In the genomic region with DNA sequence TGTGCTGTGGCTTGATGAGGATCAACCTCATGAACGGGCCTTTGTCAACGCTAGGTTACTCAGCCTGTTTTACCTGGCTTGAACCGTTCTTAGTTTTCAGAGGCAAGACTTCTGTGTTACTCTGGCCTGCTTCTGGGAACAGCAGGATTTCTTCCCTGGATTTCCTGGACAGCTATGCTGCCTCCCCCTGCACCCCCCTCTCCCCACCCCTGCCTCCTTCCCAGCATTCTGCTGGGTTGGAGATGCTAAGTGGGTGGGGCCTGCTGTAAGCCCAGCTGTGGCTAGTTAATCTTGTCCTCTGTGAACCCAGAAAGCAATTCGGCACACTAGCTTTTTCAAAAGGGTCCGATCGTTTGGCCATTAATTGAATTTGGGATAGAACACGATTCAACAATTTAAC, we compare ENCODE assay signal across 13 mouse cellular contexts. TPM values are rescaled to one million over a fixed set of nuclear protein-coding genes. Genes with fewer than 3 reads are reported as not detected.
DNase-seq lines count a peak whose midpoint lies in the region.
"Had no signal": no experiment of that assay in that cellular context is flagged by ENCODE, and none has a peak within 500 bp of the region (broad histone marks: within the 10 kb centered on the region; RNA-seq: fewer than 3 reads in every experiment).

No protein-coding gene starts in this region.

- H3K27me3 ChIP-seq in hindbrain, embryonic 10.5 days (ENCODE audit: insufficient read depth, poor library complexity, severe bottlenecking): peaks cover 6% of the 10 kb centered on the region; the same call in 1 of the 2 replicates
- H3K27me3 ChIP-seq: embryonic facial prominence, embryonic 13.5 days had no signal

- H3K9me3 ChIP-seq in hindbrain, embryonic 10.5 days: no peaks in the 10 kb centered on the region
- H3K9me3 ChIP-seq: embryonic facial prominence, embryonic 13.5 days; liver, embryonic 12.5 days; midbrain, embryonic 10.5 days had no signal

- peak; percentile 39 for DNase-seq in gastrocnemius, adult 18-20 months (ENCODE audit: low spot score)
- no peak for DNase-seq in gastrocnemius, postnatal 10 days
- peak; percentile 51 for DNase-seq in urinary bladder, postnatal 14 days (ENCODE audit: low spot score)
- DNase-seq in urinary bladder, postnatal 36 days (ENCODE audit: low spot score in 2 of 2): no peak
- DNase-seq in kidney, postnatal 25 days: peak; percentile 66 to 87
- DNase-seq in hindbrain, embryonic 10.5 days (ENCODE audit: low spot score): no peak
- DNase-seq in adrenal gland, postnatal 14 days: no peak
- DNase-seq in cerebellum, postnatal 14 days: no peak
- DNase-seq: layer of hippocampus, adult 9-11 months; right cerebral cortex, postnatal 14 days had no signal

- 84% methylated on average over 7 of the region's 7 CpGs for WGBS in hindbrain, embryonic 10.5 days

- peaks cover 27% of the 10 kb centered on the region for H3K4me1 ChIP-seq in hindbrain, embryonic 10.5 days (replicated peaks)
- H3K4me1 ChIP-seq: liver, embryonic 12.5 days had no signal

- H3K27ac ChIP-seq in hindbrain, embryonic 10.5 days: no peak overlapping the region
- H3K27ac ChIP-seq: embryonic facial prominence, embryonic 13.5 days; liver, embryonic 12.5 days; midbrain, embryonic 10.5 days had no signal

- H3K36me3 ChIP-seq in hindbrain, embryonic 10.5 days: no peaks in the 10 kb centered on the region
- H3K36me3 ChIP-seq: embryonic facial prominence, embryonic 13.5 days; liver, embryonic 12.5 days; midbrain, embryonic 10.5 days had no signal

- H3K4me3 ChIP-seq in hindbrain, embryonic 10.5 days: no peak overlapping the region
- H3K4me3 ChIP-seq: embryonic facial prominence, embryonic 13.5 days; liver, embryonic 12.5 days; midbrain, embryonic 10.5 days had no signal

RNA-seq across cellular contexts. Expression of a gene that starts 7.7 kb away (rescaled TPM):
- 10 to 100 TPM; 63.6 to 75.9 TPM for total RNA-seq in gastrocnemius, adult 18-20 months (2021)
- 100 to 1,000 TPM; 330 to 348 TPM for total RNA-seq in gastrocnemius, postnatal 10 days (2021)
- polyA plus RNA-seq in hindbrain, embryonic 10.5 days (2016; fragmentation: Nextera tagmentation; extraction: Ambion mirVana): 8.0 and 25.9 TPM in 2 replicates
- total RNA-seq in adrenal gland, postnatal 14 days (2021): 819 and 844 TPM in 2 replicates

Comparison
In these comparisons a context has a peak if more than half of its experiments do, and no peak if none do; other contexts are left out.
1. DNase-seq: peak in gastrocnemius, adult 18-20 months (single experiment), urinary bladder, postnatal 14 days (single experiment) and kidney, postnatal 25 days (2 of 2); none in gastrocnemius, postnatal 10 days (single experiment), urinary bladder, postnatal 36 days (0 of 2), hindbrain, embryonic 10.5 days (single experiment), adrenal gland, postnatal 14 days (single experiment) and cerebellum, postnatal 14 days (0 of 2).
2. RNA of a gene that starts 7.7 kb away (total RNA-seq): 819 to 844 TPM in adrenal gland, postnatal 14 days and 330 to 348 TPM in gastrocnemius, postnatal 10 days; 63.6 to 75.9 TPM in gastrocnemius, adult 18-20 months; every median in the first group is over 4 times any median in the second.